Mouse (Mus musculus): Measurements from ENCODE around the gene Prss41. TPM values are rescaled to one million over a fixed set of nuclear protein-coding genes. Genes with fewer than 3 reads are reported as not detected.

Prss41 gene
- polyA plus RNA-seq, 2 experiments from 2014 or later: 6.4 to 10.5 TPM

Other genes with a start within 250 kb of the Prss41 start
- not detected for gene Zfp13, start 244.7 kb downstream of the Prss41 start, polyA plus RNA-seq (2017; shearing (Covaris generic))
- 1 to 10 TPM; 1.3 to 3.4 TPM for gene Zscan10, start 243.3 kb downstream of the Prss41 start, polyA plus RNA-seq (2017; shearing (Covaris generic))
- 1 to 10 TPM; 1.0 to 2.0 TPM for gene Mmp25, start 198.9 kb downstream of the Prss41 start, polyA plus RNA-seq (2017; shearing (Covaris generic))
- under 1 TPM in 1 of 2 experiments, not detected in 1; 0.49 TPM for gene Bicdl2, start 183.7 kb downstream of the Prss41 start, polyA plus RNA-seq (2017; shearing (Covaris generic))
- gene Hcfc1r1, start 170.6 kb downstream of the Prss41 start, polyA plus RNA-seq (2017; shearing (Covaris generic)): 10 to 100 TPM; 62.9 to 71.5 TPM
- gene Thoc6, start 170.3 kb downstream of the Prss41 start, polyA plus RNA-seq (2017; shearing (Covaris generic)): 10 to 100 TPM; 35.6 to 37.7 TPM
- 1 to 10 TPM; 5.6 to 6.5 TPM for gene Tnfrsf12a, start 166.7 kb downstream of the Prss41 start, polyA plus RNA-seq (2017; shearing (Covaris generic))
- gene Cldn6, start 164.9 kb downstream of the Prss41 start, polyA plus RNA-seq (2017; shearing (Covaris generic)): not detected
- gene Cldn9, start 160.1 kb downstream of the Prss41 start, polyA plus RNA-seq (2017; shearing (Covaris generic)): not detected
- gene 1520401A03Rik, start 121.4 kb downstream of the Prss41 start, polyA plus RNA-seq (2017; shearing (Covaris generic)): not detected
- 10 to 100 TPM; 12.2 to 13.0 TPM for gene Pkmyt1, start 117.8 kb downstream of the Prss41 start, polyA plus RNA-seq (2017; shearing (Covaris generic))
- 1 to 10 TPM in 1 of 2 experiments, under 1 TPM in 1; 0.91 to 2.7 TPM for gene Paqr4, start 103.3 kb downstream of the Prss41 start, polyA plus RNA-seq (2017; shearing (Covaris generic))
- 1 to 10 TPM in 1 of 2 experiments, under 1 TPM in 1; 0.71 to 1.2 TPM for gene Kremen2, start 98.3 kb downstream of the Prss41 start, polyA plus RNA-seq (2017; shearing (Covaris generic))
- gene Flywch1, start 72.6 kb downstream of the Prss41 start, polyA plus RNA-seq (2017; shearing (Covaris generic)): 10 to 100 TPM; 13.2 to 13.3 TPM
- 1 to 10 TPM; 2.2 to 3.2 TPM for gene Flywch2, start 58.1 kb downstream of the Prss41 start, polyA plus RNA-seq (2017; shearing (Covaris generic))
- gene Srrm2, start 53.6 kb downstream of the Prss41 start, polyA plus RNA-seq (2017; shearing (Covaris generic)): 100 to 1,000 TPM; 234 to 326 TPM
- gene Elob, start 15.0 kb downstream of the Prss41 start, polyA plus RNA-seq (2017; shearing (Covaris generic)): 100 to 1,000 TPM; 686 to 746 TPM
- 1 to 10 TPM; 1.1 to 2.4 TPM for gene Prss33, start 8.1 kb downstream of the Prss41 start, polyA plus RNA-seq (2017; shearing (Covaris generic))
- gene Prss32, start 317 bp downstream of the Prss41 start, polyA plus RNA-seq (2017; shearing (Covaris generic)): 1 to 10 TPM in 1 of 2 experiments, not detected in 1; 2.6 TPM
- not detected for gene Prss21, start 23.9 kb upstream of the Prss41 start, polyA plus RNA-seq (2017; shearing (Covaris generic))
- not detected for gene Dcpp1, start 36.7 kb upstream of the Prss41 start, polyA plus RNA-seq (2017; shearing (Covaris generic))
- not detected for gene Dcpp2, start 36.7 kb upstream of the Prss41 start, polyA plus RNA-seq (2017; shearing (Covaris generic))
- not detected for gene Dcpp3, start 73.3 kb upstream of the Prss41 start, polyA plus RNA-seq (2017; shearing (Covaris generic))
- not detected for gene Sbp, start 97.5 kb upstream of the Prss41 start, polyA plus RNA-seq (2017; shearing (Covaris generic))
- not detected for gene Sbpl, start 111.1 kb upstream of the Prss41 start, polyA plus RNA-seq (2017; shearing (Covaris generic))
- under 1 TPM in 1 of 2 experiments, not detected in 1; 0.73 TPM for gene Prss30, start 136.4 kb upstream of the Prss41 start, polyA plus RNA-seq (2017; shearing (Covaris generic))
- not detected for gene Prss22, start 153.9 kb upstream of the Prss41 start, polyA plus RNA-seq (2017; shearing (Covaris generic))
- gene Prss27, start 194.0 kb upstream of the Prss41 start, polyA plus RNA-seq (2017; shearing (Covaris generic)): not detected
- 1 to 10 TPM; 5.5 to 6.4 TPM for gene Kctd5, start 229.3 kb upstream of the Prss41 start, polyA plus RNA-seq (2017; shearing (Covaris generic))